Mouse (Mus musculus) E14TG2a.4 (cell line): ENCODE data around the gene Gm5416.
"Not testable (repeated sequence)": the region's sequence is repeated elsewhere in the genome, so short reads cannot be mapped to it uniquely, and the experiment has no call there.

ENCODE experiments used
- H3K27me3 ChIP-seq: 2 replicates; pipeline ENCODE4 v1.6.1; 2014; ENCODE audit warnings: low read length, control low read depth; ENCODE audit not compliant: insufficient read depth
- H3K36me3 ChIP-seq: 2 replicates; pipeline ENCODE4 v1.6.1; 2014; ENCODE audit warnings: low read length, control low read depth; ENCODE audit not compliant: insufficient read depth
- H3K4me1 ChIP-seq: replicated peaks from 2 replicates; pipeline ENCODE4 v1.6.1; 2014; ENCODE audit warnings: low read depth, low read length, control low read depth
- H3K4me3 ChIP-seq: replicated peaks from 2 replicates; pipeline ENCODE4 v1.5.1; 2014; ENCODE audit warnings: mild to moderate bottlenecking, low read length
- H3K9me3 ChIP-seq: 2 replicates; pipeline ENCODE4 v1.6.1; 2014; ENCODE audit warnings: low read length, control low read depth
- CTCF ChIP-seq: conservative IDR thresholded peaks from 2 replicates; pipeline ENCODE4 v1.5.1; 2014; ENCODE audit warnings: low read length
- NANOG ChIP-seq: IDR thresholded peaks from 2 replicates; pipeline ENCODE4 v1.6.1; 2014; ENCODE audit warnings: borderline replicate concordance, low read length, mixed read lengths
- POU5F1 ChIP-seq: IDR thresholded peaks from 2 replicates; pipeline ENCODE4 v1.6.1; 2014; ENCODE audit warnings: low read length, borderline replicate concordance

Gene Gm5416

DNA sequence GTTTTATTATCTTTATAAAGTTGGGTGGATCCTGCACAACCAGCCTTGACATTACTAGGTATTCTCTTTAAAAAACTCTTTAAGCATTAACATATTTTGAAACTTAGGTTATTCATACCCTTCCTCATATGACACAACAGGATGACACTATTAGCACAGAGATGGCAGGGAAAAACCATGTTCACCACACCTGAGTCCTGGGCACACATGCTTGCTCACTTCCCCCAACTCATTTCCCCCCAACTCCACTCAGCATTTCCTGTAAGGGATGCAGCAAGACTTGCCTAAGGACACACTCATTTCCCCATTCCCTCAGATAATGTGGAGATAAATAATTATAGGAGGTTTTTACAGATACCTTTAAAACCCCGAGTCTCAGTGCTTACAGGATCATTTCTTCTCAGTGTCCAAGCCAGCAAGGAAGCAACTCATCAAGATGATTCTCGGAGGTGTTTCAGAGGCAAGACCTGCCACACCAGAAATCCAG, at the start of gene Gm5416:
Gene Gm5416 (plus strand): TSS at position 437 of the 487 bp plus-strand sequence.
- Histone ChIP-seq H3K4me3 (no peak within 1 kb of the TSS), H3K36me3 (no peaks in the 10 kb centered on the region), H3K4me1 (peaks cover 16% of the 10 kb centered on the region), H3K9me3 (no peaks in the 10 kb centered on the region), H3K27me3 (no peaks in the 10 kb centered on the region)
- no peak for TF ChIP-seq NANOG
- TF ChIP-seq POU5F1: no peak
- TF ChIP-seq CTCF: no peak

DNA sequence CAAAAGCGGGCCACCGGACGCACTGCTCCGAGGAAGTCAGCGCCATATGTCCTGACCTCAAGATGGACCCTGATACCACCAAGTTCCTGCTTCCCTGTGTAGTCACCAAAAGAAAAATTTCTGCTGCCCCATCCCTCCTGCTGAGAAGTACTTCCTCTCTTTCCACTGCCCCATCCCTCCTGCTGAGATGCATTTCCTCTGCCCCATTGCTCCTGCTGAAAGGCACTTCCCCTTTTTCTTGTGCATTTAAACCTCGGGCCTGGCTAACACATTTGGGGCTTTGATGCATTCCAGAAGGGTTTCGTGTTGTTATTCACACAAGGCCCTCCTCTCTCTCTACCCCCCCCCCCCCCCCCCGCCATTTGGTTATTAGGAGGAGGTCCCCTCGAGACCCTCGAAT, 42.4 kb upstream of the Gm5416 start:
- not testable (repeated sequence) for H3K36me3 ChIP-seq, H3K27me3 ChIP-seq, H3K4me1 ChIP-seq, H3K4me3 ChIP-seq
- H3K9me3 ChIP-seq: peaks cover 38% of the 10 kb centered on the region

- H3K36me3 ChIP-seq: no peaks in the 10 kb centered on the region
- TF ChIP-seq POU5F1: no peak
- no peak for TF ChIP-seq CTCF
- TF ChIP-seq NANOG: no peak
- H3K4me1 ChIP-seq: no peaks in the 10 kb centered on the region
- H3K27me3 ChIP-seq: no peaks in the 10 kb centered on the region
- H3K4me3 ChIP-seq: no peak overlapping the region
- peaks cover 6% of the 10 kb centered on the region for H3K9me3 ChIP-seq
Measured at GRCm38 (mm10) chr16:36176108-36176507, 34.1 kb upstream of the Gm5416 start.

GRCm38 (mm10) chr16:36179910-36180309, 30.3 kb upstream of the Gm5416 start:
- no peak overlapping the region for H3K4me3 ChIP-seq
- H3K4me1 ChIP-seq: no peaks in the 10 kb centered on the region
- no peaks in the 10 kb centered on the region for H3K36me3 ChIP-seq
- TF ChIP-seq POU5F1: no peak
- no peaks in the 10 kb centered on the region for H3K9me3 ChIP-seq
- no peaks in the 10 kb centered on the region for H3K27me3 ChIP-seq

- H3K4me3 ChIP-seq, H3K9me3 ChIP-seq: not testable (repeated sequence)
Measured at GRCm38 (mm10) chr16:36183912-36184311, 26.3 kb upstream of the Gm5416 start, which contains the start of gene Gm5483. TSS of gene Gm5483 (plus strand) at chr16:36184212.

GRCm38 (mm10) chr16:36199226-36199625, 11.0 kb upstream of the Gm5416 start:
- H3K9me3 ChIP-seq: no peaks in the 10 kb centered on the region
- no peaks in the 10 kb centered on the region for H3K36me3 ChIP-seq
- no peak overlapping the region for H3K4me3 ChIP-seq
- H3K27me3 ChIP-seq: peaks cover 11% of the 10 kb centered on the region; the same call in 1 of the 2 replicates
- H3K4me1 ChIP-seq: peaks cover 9% of the 10 kb centered on the region
- TF ChIP-seq NANOG: no peak
- no peak for TF ChIP-seq CTCF
- no peak for TF ChIP-seq POU5F1

More at GRCm38 (mm10) chr16:36183912-36184311, 26.3 kb upstream of the Gm5416 start, which contains the start of gene Gm5483:
- not testable (repeated sequence) for H3K27me3 ChIP-seq, H3K36me3 ChIP-seq, H3K4me1 ChIP-seq

- TF ChIP-seq NANOG: no peak
- TF ChIP-seq POU5F1: no peak
- TF ChIP-seq CTCF: no peak
- Histone ChIP-seq H3K9me3 (no peaks in the 10 kb centered on the region), H3K36me3 (no peaks in the 10 kb centered on the region), H3K4me1 (peaks cover 27% of the 10 kb centered on the region), H3K4me3 (no peak overlapping the region), H3K27me3 (peaks cover 3% of the 10 kb centered on the region; the same call in 1 of the 2 replicates)
Measured at GRCm38 (mm10) chr16:36203846-36204245, 6.4 kb upstream of the Gm5416 start.

DNA sequence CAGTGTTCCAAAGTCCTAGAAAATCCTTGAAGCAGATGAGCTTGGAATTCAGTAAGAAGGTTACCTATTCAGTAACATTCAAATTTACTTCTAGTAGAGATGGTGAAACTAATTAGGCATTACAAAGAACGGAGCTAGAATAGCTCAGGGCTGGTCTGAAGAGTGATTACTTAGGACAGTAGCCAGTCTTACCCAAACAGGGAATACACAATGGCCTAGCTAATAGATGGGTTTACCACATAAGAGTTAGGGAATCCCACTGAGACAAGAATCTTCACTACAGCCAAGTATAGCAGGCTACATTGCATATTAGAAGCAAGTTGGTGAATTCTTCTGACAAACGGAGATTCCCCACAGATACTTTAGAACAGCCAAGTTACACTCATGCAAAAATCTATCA, 4.5 kb upstream of the Gm5416 start:
- H3K36me3 ChIP-seq, H3K9me3 ChIP-seq, H3K4me3 ChIP-seq, H3K27me3 ChIP-seq: not testable (repeated sequence)
- peak; percentile 64; the same call in 1 of the 2 replicates for TF ChIP-seq NANOG
- peaks cover 23% of the 10 kb centered on the region for H3K4me1 ChIP-seq

DNA sequence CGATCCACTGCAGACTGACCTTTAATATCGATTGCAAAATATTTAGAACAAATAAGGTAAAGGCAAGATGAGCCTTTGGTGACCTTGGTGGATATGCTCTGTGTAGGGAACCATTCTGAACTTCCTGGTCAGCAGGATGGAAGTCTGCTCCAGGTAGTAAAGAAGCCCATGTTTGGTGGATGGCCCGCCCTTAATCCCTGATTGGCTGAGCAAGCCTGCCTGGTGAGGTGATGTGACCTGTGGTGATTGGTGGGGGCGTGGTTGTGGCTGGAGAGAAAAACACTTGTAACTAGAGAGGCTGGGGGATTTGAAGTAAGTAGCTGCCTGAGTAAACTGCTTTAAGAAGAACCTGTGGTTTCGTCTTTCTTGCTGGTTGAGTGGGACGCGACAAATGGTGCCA, 11.0 kb downstream of the Gm5416 start, which contains the start of gene 2010005H15Rik:
Gene 2010005H15Rik (plus strand): TSS at position 301 of the 400 bp plus-strand sequence.
- not testable (repeated sequence) for H3K4me3 ChIP-seq, H3K36me3 ChIP-seq, H3K4me1 ChIP-seq, H3K27me3 ChIP-seq
- peaks cover 32% of the 10 kb centered on the region for H3K9me3 ChIP-seq

DNA sequence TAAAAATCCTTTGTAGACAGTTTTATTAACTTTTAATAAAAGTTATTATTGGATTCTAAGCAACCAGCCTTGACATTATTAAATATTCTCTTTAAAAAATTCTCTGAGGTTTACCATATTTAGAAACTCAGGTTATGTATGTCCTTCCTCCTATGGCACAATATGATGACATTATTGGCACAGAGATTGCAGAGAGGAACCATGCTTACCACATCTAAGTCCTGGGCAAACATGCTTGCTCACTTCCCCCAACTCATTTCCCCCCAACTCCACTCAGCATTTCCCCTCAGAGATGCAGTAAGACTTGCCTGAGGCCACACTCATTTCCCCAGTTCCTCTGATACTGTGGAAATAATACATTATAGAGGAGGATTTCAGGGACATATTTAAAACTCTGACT, 50.4 kb downstream of the Gm5416 start:
- H3K36me3 ChIP-seq, H3K4me3 ChIP-seq, H3K4me1 ChIP-seq, H3K27me3 ChIP-seq, H3K9me3 ChIP-seq: not testable (repeated sequence)
